Mouse (Mus musculus) spleen, adult 2 months (tissue): ENCODE results near the gene Gnat2.

Experiments used
- CTCF ChIP-seq: fragments of 200-500 bp; IDR thresholded peaks from 2 replicates; pipeline ENCODE4 v1.5.1; 2011; ENCODE audit warnings: mild to moderate bottlenecking, inconsistent platforms; ENCODE audit not compliant: insufficient read depth, insufficient read length, insufficient replicate concordance; ENCODE audit errors: extremely low read depth
- POLR2A ChIP-seq: fragments of 200-500 bp; IDR thresholded peaks from 2 replicates; pipeline ENCODE4 v1.6.1; 2011; ENCODE audit warnings: low read depth, low read length, inconsistent platforms

- TF ChIP-seq POLR2A: no peak
- TF ChIP-seq CTCF: no peak
Measured at GRCm38 (mm10) chr3:108129804-108130203, 37.2 kb downstream of the Gnat2 start.
